Mouse (Mus musculus): Measurements from ENCODE around the gene Ublcp1. TPM values are rescaled to one million over a fixed set of nuclear protein-coding genes. Genes with fewer than 3 reads are reported as not detected.

The Ublcp1 gene
- total RNA-seq, 2 experiments from 2014 or later = 48.6 to 52.0 TPM

GRCm38 (mm10) chr11:44425626-44426025 is 44.7 kb downstream of the Ublcp1 start:
- intact Hi-C loops (cut with DNase I) = no loop called here
- DNase-seq (ENCODE audit: low spot score in 2 of 2) = no peak

- DNase-seq (ENCODE audit: low spot score in 2 of 2) = no peak
- intact Hi-C loops (cut with DNase I) = no loop called here
These were observed 45.3 kb downstream of the Ublcp1 start for GRCm38 (mm10) chr11:44425006-44425405.

- intact Hi-C loops (cut with DNase I) = no loop called here
These were observed 46.3 kb downstream of the Ublcp1 start for GRCm38 (mm10) chr11:44423955-44424354.

GRCm38 (mm10) chr11:44423261-44423660 is 47.0 kb downstream of the Ublcp1 start:
- no peak for DNase-seq (ENCODE audit: low spot score in 2 of 2)
- intact Hi-C loops (cut with DNase I) = no loop called here

More at GRCm38 (mm10) chr11:44423955-44424354, 46.3 kb downstream of the Ublcp1 start:
- no peak for DNase-seq (ENCODE audit: low spot score in 2 of 2)

GRCm38 (mm10) chr11:44422337-44423111 is 47.8 kb downstream of the Ublcp1 start:
- intact Hi-C loops (cut with DNase I) = no loop called here
- no peak for DNase-seq (ENCODE audit: low spot score in 2 of 2)

- intact Hi-C loops (cut with DNase I) = no loop called here
- no peak for DNase-seq (ENCODE audit: low spot score in 2 of 2)
These were observed 52.9 kb downstream of the Ublcp1 start for GRCm38 (mm10) chr11:44417403-44417802.

GRCm38 (mm10) chr11:44414605-44415004 is 55.7 kb downstream of the Ublcp1 start:
- DNase-seq (ENCODE audit: low spot score in 2 of 2) = no peak
- intact Hi-C loops (cut with DNase I) = no loop called here

GRCm38 (mm10) chr11:44413371-44413770 is 56.9 kb downstream of the Ublcp1 start:
- intact Hi-C loops (cut with DNase I) = no loop called here
- no peak for DNase-seq (ENCODE audit: low spot score in 2 of 2)

- DNase-seq (ENCODE audit: low spot score in 2 of 2) = no peak
- intact Hi-C loops (cut with DNase I) = no loop called here
These were observed 58.0 kb downstream of the Ublcp1 start for GRCm38 (mm10) chr11:44412276-44412675.

GRCm38 (mm10) chr11:44410413-44410812 is 59.9 kb downstream of the Ublcp1 start:
- intact Hi-C loops (cut with DNase I) = no loop called here
- no peak for DNase-seq (ENCODE audit: low spot score in 2 of 2)

- intact Hi-C loops (cut with DNase I) = no loop called here
- DNase-seq (ENCODE audit: low spot score in 2 of 2) = no peak
These were observed 61.7 kb downstream of the Ublcp1 start for GRCm38 (mm10) chr11:44408626-44409025.

- no peak for DNase-seq (ENCODE audit: low spot score in 2 of 2)
- intact Hi-C loops (cut with DNase I) = no loop called here
These were observed 63.8 kb downstream of the Ublcp1 start for GRCm38 (mm10) chr11:44406457-44406856.

- no peak for DNase-seq (ENCODE audit: low spot score in 2 of 2)
- intact Hi-C loops (cut with DNase I) = no loop called here
These were observed 64.3 kb downstream of the Ublcp1 start for GRCm38 (mm10) chr11:44405961-44406360.

- intact Hi-C loops (cut with DNase I) = no loop called here
- no peak for DNase-seq (ENCODE audit: low spot score in 2 of 2)
These were observed 65.2 kb downstream of the Ublcp1 start for GRCm38 (mm10) chr11:44405113-44405512.

Small RNAs within 50 kb of the gene (microRNA-seq; reads per million reads assigned to microRNA genes)
- gene Gm22121 = 0 reads per million in 2 experiments

Other genes with a start within 250 kb of the Ublcp1 start
- gene Il12b, start 70.4 kb downstream of the Ublcp1 start, total RNA-seq (2021) = not detected
- gene Rnf145, start 48.5 kb upstream of the Ublcp1 start, total RNA-seq (2021) = 100 to 1,000 TPM in 1 of 2 experiments, 10 to 100 TPM in 1; 93.7 to 110 TPM
- 1 to 10 TPM; 2.4 to 5.1 TPM for gene Ebf1, start 146.8 kb upstream of the Ublcp1 start, total RNA-seq (2021)